Mouse (Mus musculus) left cerebral cortex, adult 2 months (tissue): ENCODE results near the gene Mt3. TPM values are rescaled to one million over a fixed set of nuclear protein-coding genes. Genes with fewer than 3 reads are reported as not detected.
A peak's percentile ranks its signal among the peaks of the same experiment; 100 is the strongest.

Experiments
- DNase-seq, 2 experiments: peaks; one replicate each; pipeline ENCODE4 v3.0.0; 2021 to 2022; ENCODE audit warnings: low spot score in 2 of 2, mixed read lengths in 1 of 2; ENCODE audit errors: extremely low spot score in 1 of 2
- H3K27ac ChIP-seq: fragments of 200-600 bp; 2 replicates; pipeline ENCODE4 v1.8.1; 2022
- H3K4me3 ChIP-seq: fragments of 200-600 bp; 2 replicates; pipeline ENCODE4 v1.8.1; 2022
- CTCF ChIP-seq: fragments of 200-600 bp; IDR thresholded peaks from 2 replicates; pipeline ENCODE4 v1.8.1; 2022; ENCODE audit warnings: antibody characterized with exemption, mild to moderate bottlenecking, moderate library complexity
- intact Hi-C: fragments of 180-260 bp; cut with DNase I; formaldehyde crosslinking; loops from one replicate; pipeline ENCODE4 v1.15.1; 2025
- total RNA-seq, 2 experiments: library from RNA; stranded (reverse); gene quantifications; 2 replicates each; pipeline ENCODE4 v1.2.3; 2021

The Mt3 gene
- total RNA-seq, 2 experiments from 2014 or later = 848 to 875 TPM

GRCm38 (mm10) chr8:94191101-94191691 is 38.8 kb downstream of the Mt3 start:
- DNase-seq = no peak
- no peak overlapping the region for H3K27ac ChIP-seq
- TF ChIP-seq CTCF = no peak
- no peak overlapping the region for H3K4me3 ChIP-seq
- intact Hi-C loops = no loop called here

GRCm38 (mm10) chr8:94192926-94193325 is 40.5 kb downstream of the Mt3 start:
- DNase-seq = no peak
- Histone ChIP-seq H3K27ac (no peak overlapping the region), H3K4me3 (no peak overlapping the region)
- TF ChIP-seq CTCF = no peak
- intact Hi-C loops = no loop called here

DNA sequence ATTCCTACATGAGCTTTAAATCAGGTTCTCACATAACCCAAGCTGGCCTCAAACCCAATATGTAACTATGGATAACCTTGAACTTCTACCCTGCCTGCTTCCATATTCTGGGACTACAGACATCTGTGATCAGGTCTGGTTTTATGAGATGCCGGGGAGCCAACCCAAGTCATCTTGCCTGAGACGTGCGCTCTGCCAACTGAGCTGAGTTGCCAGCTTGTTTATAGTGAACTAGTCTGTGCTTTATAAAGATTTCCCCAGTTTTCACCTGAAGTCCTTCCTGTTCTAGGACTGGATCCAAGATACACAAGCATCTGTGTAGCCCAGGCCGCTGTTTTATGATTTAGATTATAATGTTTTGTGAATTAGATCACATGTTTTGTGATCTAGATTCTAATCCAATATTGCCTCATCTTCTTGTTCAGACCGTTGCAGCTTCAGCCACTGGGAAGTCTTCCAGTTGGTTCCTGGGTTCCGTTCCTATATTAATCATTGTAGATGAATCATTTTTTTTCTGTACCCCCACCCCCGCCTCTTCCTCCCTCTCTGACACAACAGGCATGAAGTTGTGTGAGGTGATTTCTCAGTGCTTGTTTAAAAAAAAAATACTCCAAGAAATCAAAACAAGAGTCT is 42.3 kb downstream of the Mt3 start:
- intact Hi-C loops = no loop called here
- Histone ChIP-seq H3K27ac (no peak overlapping the region), H3K4me3 (no peak overlapping the region)
- no peak for TF ChIP-seq CTCF
- DNase-seq = no peak

- Histone ChIP-seq H3K4me3 (no peak overlapping the region), H3K27ac (no peak overlapping the region)
- intact Hi-C loops = loop anchor here (1.0 kb wide), 1 partner anchor 32 kb away; no protein-coding TSS in a partner anchor
- TF ChIP-seq CTCF = peak; percentile 88
- DNase-seq = peak; percentile 63 to 72
These were observed 46.9 kb downstream of the Mt3 start for GRCm38 (mm10) chr8:94199202-94199869.

Other genes with a start within 250 kb of the Mt3 start
- 100 to 1,000 TPM; 114 to 118 TPM for gene Amfr, start 139.8 kb upstream of the Mt3 start, total RNA-seq
- 10 to 100 TPM; 46.3 to 51.4 TPM for gene Nudt21, start 115.6 kb upstream of the Mt3 start, total RNA-seq
- gene Ogfod1, start 115.4 kb upstream of the Mt3 start, total RNA-seq = 100 to 1,000 TPM in 1 of 2 experiments, 10 to 100 TPM in 1; 99.2 to 104 TPM
- 10 to 100 TPM; 30.7 to 35.9 TPM for gene Bbs2, start 53.7 kb upstream of the Mt3 start, total RNA-seq
- not detected for gene Mt4, start 15.4 kb upstream of the Mt3 start, total RNA-seq
- 100 to 1,000 TPM; 384 to 423 TPM for gene Mt2, start 20.1 kb downstream of the Mt3 start, total RNA-seq
- 100 to 1,000 TPM; 490 to 507 TPM for gene Mt1, start 26.5 kb downstream of the Mt3 start, total RNA-seq
- gene Nup93, start 62.0 kb downstream of the Mt3 start, total RNA-seq = 10 to 100 TPM; 48.7 to 51.4 TPM
- gene Slc12a3, start 176.6 kb downstream of the Mt3 start, total RNA-seq = under 1 TPM; 0.29 to 0.68 TPM
- 10 to 100 TPM; 68.3 to 78.2 TPM for gene Herpud1, start 233.8 kb downstream of the Mt3 start, total RNA-seq